Mouse (Mus musculus) embryonic facial prominence, embryonic 11.5 days (tissue): Measurements from ENCODE around the gene Sidt2. TPM values are rescaled to one million over a fixed set of nuclear protein-coding genes. Genes with fewer than 3 reads are reported as not detected.
A peak's percentile ranks its signal among the peaks of the same experiment; 100 is the strongest.

Experiments
- ATAC-seq: fragments of 200-750 bp; cut with Nextera tagmentation; replicated peaks from 2 replicates; pipeline ENCODE4 v1.8.0; 2017; ENCODE audit warnings: low read depth; ENCODE audit not compliant: insufficient number of reproducible peaks, low FRiP score, low TSS enrichment
- DNase-seq: peaks from one replicate; pipeline ENCODE4 v3.0.0-alpha.2; 2015; ENCODE audit warnings: low spot score
- H3K27ac ChIP-seq: fragments of 300-500 bp; sonication (generic); replicated peaks from 2 replicates; pipeline ENCODE4 v1.5.1; 2014; ENCODE audit warnings: mild to moderate bottlenecking, low read depth, low read length, control low read depth
- H3K27me3 ChIP-seq: fragments of 300-500 bp; sonication (generic); 2 replicates; pipeline ENCODE4 v1.6.1; 2014; ENCODE audit warnings: mild to moderate bottlenecking, low read length, moderate library complexity, mixed read lengths; ENCODE audit not compliant: control insufficient read depth, insufficient read depth
- H3K36me3 ChIP-seq: fragments of 300-500 bp; sonication (generic); replicated peaks from 2 replicates; pipeline ENCODE4 v1.6.1; 2014; ENCODE audit warnings: low read depth, mild to moderate bottlenecking, low read length, moderate library complexity, mixed read lengths; ENCODE audit not compliant: control insufficient read depth, insufficient read depth
- H3K4me1 ChIP-seq: fragments of 300-500 bp; sonication (generic); 2 replicates; pipeline ENCODE4 v1.6.1; 2014; ENCODE audit warnings: low read length, mixed read lengths; ENCODE audit not compliant: control insufficient read depth, insufficient read depth
- H3K4me2 ChIP-seq: fragments of 300-500 bp; sonication (generic); 2 replicates; pipeline ENCODE4 v1.6.1; 2014; ENCODE audit warnings: low read depth, mild to moderate bottlenecking, control low read depth, low read length, moderate library complexity
- H3K4me3 ChIP-seq: fragments of 300-500 bp; sonication (generic); 2 replicates; pipeline ENCODE4 v1.5.1; 2014; ENCODE audit warnings: low read depth, low read length, control low read depth
- H3K9ac ChIP-seq: fragments of 300-500 bp; sonication (generic); replicated peaks from 2 replicates; pipeline ENCODE4 v1.6.1; 2014; ENCODE audit warnings: mild to moderate bottlenecking, control low read depth, low read length
- H3K9me3 ChIP-seq: fragments of 300-500 bp; sonication (generic); replicated peaks from 2 replicates; pipeline ENCODE4 v1.6.1; 2016; ENCODE audit warnings: mild to moderate bottlenecking, low read length, inconsistent platforms, mixed read lengths; ENCODE audit not compliant: control insufficient read depth
- WGBS: fragments of 180-500 bp; shearing (Covaris S2); extraction: QIAGEN DNeasy Blood & Tissue Kit; methylation state at CpG from one replicate; pipeline ENCODE4 v1.1.7; 2014; 5-methylcytosine and 5-hydroxymethylcytosine counted together
- polyA plus RNA-seq: library from polyadenylated mRNA; unstranded; fragments of >200 nt; fragmentation: Nextera tagmentation; extraction: Ambion mirVana; gene quantifications from 2 replicates; pipeline ENCODE4 v1.2.1, GENCODE M21; 2014

The Sidt2 gene
- polyA plus RNA-seq, 1 experiment from 2014 or later: 23.8 TPM

DNA sequence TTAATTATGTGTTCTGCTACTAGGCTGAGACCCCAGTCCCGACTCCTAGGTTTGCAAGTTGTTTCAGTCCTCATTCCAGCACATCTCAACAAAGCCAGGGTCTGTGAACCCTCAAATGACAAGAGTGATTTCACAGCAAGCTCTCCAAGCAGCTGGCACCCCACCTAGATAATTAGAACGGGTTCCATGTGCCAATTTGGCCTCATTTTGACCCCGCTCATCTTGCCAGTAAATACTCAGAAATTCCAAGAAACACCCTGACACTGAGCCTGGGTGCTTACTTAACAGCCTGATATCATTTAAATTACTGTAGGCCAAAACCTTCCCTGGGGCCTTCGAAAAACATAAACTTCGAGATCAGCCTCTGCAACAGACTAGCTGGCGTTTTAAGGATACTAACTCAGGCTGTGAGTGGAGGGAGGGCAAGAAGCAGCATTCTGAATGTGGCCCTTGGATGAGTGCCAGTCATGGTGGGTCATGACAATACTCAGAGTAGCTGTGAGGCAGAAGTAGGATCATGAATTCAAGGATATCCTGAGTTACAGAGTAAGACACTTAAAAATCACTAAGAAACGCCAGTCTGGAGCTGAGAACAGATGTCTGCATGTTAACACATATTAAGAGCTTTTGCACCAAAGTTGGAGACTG, 3.1 kb upstream of the Sidt2 start:
- H3K9ac ChIP-seq: no peak overlapping the region
- DNase-seq (no peak), ATAC-seq (no peak)
- 71% methylated on average over 7 of the region's 7 CpGs for WGBS
- no peaks in the 10 kb centered on the region for H3K36me3 ChIP-seq
- no peaks in the 10 kb centered on the region for H3K9me3 ChIP-seq
- no peaks in the 10 kb centered on the region for H3K27me3 ChIP-seq
- no peak overlapping the region for H3K4me3 ChIP-seq
- no peaks in the 10 kb centered on the region for H3K4me1 ChIP-seq
- H3K27ac ChIP-seq: no peak overlapping the region
- H3K4me2 ChIP-seq: no peak overlapping the region

DNA sequence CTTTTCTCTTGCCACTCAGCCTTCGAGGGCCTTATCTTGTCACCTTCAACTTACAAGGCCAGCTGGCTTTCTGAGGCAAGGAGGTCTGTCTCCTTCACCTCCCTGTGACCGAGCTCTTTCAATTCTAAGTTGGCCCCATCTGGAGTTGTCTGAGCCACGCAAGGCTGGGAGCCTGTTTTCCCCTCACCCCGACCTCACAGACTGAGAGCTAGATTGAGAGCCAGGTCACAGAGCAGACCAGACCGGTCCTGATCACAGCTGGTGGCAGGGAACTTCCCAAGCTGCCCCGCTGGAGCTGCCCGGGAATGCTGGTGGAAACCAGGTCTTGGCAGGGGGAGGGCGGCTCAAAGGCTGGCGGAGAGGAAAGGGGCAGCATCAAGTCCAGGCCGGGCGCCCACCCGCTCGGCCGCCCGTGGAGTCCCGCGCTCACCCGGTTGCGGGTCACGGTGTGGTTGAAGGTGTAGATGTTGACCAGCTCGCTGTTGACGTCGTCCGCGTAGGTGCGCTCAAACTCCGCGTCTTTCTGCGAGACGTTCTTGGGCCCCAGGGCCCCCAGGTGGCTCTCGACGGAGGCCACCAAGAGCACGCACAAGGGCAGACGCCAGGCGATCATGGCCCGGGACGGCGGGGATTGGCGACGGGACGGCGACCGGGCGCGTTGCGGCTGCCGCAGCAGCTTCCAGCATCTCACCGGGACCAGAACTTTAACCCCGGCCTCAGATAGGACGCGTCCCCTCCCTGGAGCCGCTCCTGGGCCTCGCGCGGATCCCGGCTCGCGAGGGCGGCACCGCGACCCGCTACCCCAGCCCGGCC, 558 bp downstream of the Sidt2 start:
- Histone ChIP-seq H3K27me3 (no peaks in the 10 kb centered on the region), H3K4me2 (peak overlapping the region; percentile 84), H3K27ac (peak overlapping the region; percentile 73), H3K4me1 (no peaks in the 10 kb centered on the region), H3K36me3 (no peaks in the 10 kb centered on the region), H3K9me3 (no peaks in the 10 kb centered on the region), H3K9ac (peak overlapping the region; percentile 88), H3K4me3 (peak overlapping the region; percentile 91)
- ATAC-seq (peak; percentile 64; the same call in 1 of the 2 replicates), DNase-seq (peak; percentile 52)
- WGBS: under 1% methylated on average over 58 of the region's 63 CpGs

DNA sequence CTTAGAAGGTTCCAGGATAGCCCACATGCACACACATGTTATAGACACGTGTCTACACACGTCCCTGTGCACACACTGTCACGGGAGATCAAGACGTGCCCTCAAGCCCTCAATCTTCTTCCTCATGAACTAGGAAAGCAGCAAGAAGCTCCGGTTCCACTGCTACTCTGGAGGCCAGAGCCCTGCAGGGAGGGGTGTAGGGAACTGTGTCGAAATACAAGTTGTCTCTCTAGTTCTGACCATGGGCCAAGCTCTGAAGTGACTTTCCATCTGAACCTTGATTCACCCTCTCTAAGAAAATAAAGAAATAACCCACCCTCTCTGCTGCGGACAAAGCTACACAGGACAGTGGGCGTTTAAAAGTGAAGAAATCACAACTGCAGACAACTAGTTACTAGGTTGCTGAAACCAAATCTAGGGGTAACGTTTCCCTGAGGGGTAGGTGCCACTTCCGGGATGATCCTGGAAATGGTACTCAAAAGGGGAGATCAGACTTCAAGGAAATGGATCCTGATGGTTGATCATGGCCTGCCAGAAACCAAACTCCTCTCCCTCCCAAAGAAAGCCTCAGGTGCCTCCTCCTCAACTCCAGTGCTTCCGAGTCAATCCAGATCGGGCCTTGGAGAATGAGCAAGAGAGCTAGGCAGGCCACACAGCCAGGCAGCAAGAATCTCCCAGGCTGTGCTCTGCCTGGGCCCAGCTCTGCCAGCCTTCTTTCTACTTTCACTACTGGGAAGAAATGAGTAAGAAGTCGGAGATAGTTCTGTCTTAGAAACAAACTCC, 1.4 kb downstream of the Sidt2 start:
- Histone ChIP-seq H3K4me1 (no peaks in the 10 kb centered on the region), H3K9me3 (no peaks in the 10 kb centered on the region), H3K4me2 (peak overlapping the region; percentile 84), H3K27ac (no peak overlapping the region), H3K9ac (peak overlapping the region; percentile 88), H3K27me3 (no peaks in the 10 kb centered on the region), H3K36me3 (no peaks in the 10 kb centered on the region; the same call in 1 of the 2 replicates), H3K4me3 (peak overlapping the region; percentile 91)
- 56% methylated on average over 13 of the region's 13 CpGs for WGBS
- DNase-seq (no peak), ATAC-seq (no peak)

DNA sequence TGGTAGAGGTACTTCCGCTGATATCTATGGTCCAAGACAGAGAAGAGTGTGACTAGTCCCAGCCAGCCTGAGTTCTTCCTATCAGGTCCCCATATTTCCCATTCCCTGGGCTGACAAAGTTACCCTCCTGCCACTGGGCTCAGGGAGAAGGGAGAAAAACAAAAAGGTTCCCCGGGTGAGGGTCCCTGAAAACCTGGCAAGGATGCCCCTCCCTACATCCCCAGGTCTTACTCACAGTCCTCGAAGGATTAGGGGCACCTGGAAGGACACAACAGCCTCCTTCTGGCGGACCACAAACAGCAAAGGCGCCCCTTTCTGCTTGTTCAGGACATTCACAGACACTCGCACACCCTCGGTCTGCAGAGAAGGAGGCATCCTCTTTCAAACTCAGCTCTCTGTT, 2.2 kb downstream of the Sidt2 start:
- Histone ChIP-seq H3K36me3 (peaks cover 4% of the 10 kb centered on the region), H3K4me3 (no peak overlapping the region), H3K4me2 (no peak overlapping the region; the same call in 1 of the 2 replicates), H3K27me3 (no peaks in the 10 kb centered on the region), H3K9me3 (no peaks in the 10 kb centered on the region), H3K27ac (no peak overlapping the region), H3K9ac (peak overlapping the region; percentile 22; the same call in 1 of the 2 replicates), H3K4me1 (no peaks in the 10 kb centered on the region)
- WGBS: 78% methylated on average over 7 of the region's 7 CpGs
- no peak for ATAC-seq
- DNase-seq: no peak

DNA sequence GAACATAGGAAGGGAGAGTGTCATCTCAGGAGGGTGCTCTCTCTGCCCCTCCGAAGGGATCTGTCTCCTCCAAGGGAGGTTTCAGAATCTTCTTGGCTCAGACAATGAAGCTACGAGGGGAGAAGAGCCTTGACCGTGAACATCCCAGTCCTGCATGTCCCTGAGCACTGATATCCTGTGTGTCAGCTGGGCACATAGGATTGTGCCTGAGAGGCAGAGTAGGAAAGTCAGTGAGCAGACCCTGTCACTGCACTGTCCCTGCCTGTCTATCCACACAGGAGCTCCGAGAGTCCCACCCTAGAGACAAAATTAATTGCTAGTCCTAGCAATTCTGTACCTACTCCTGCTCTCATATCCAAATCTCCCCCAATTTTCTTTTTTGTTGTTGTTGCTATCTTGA, 3.0 kb downstream of the Sidt2 start:
- DNase-seq (no peak), ATAC-seq (no peak)
- H3K36me3 ChIP-seq: peaks cover 4% of the 10 kb centered on the region
- 83% methylated on average over 4 of the region's 4 CpGs for WGBS
- no peak overlapping the region for H3K9ac ChIP-seq
- no peaks in the 10 kb centered on the region for H3K27me3 ChIP-seq
- no peaks in the 10 kb centered on the region for H3K4me1 ChIP-seq
- no peak overlapping the region for H3K4me2 ChIP-seq
- H3K4me3 ChIP-seq: no peak overlapping the region
- no peaks in the 10 kb centered on the region for H3K9me3 ChIP-seq
- H3K27ac ChIP-seq: no peak overlapping the region

DNA sequence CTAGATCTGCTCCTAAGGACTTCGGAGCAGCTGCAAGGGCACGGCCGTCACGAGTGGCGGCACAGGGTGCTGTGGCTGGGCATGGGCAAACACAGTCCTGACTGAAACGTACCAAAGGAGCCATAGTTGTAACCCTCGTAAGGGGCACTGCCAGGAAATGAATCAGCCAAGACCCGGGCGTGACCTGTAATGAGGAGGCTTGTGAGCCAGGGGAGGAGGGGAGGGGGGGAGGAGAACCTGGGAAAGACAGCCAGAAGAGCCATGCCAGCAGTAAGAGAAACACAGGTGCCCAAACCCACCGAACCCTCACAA, 8.2 kb downstream of the Sidt2 start:
- WGBS: 89% methylated on average over 10 of the region's 10 CpGs
- Histone ChIP-seq H3K9ac (no peak overlapping the region), H3K27me3 (no peaks in the 10 kb centered on the region), H3K4me2 (no peak overlapping the region), H3K9me3 (no peaks in the 10 kb centered on the region), H3K27ac (no peak overlapping the region), H3K4me1 (no peaks in the 10 kb centered on the region), H3K4me3 (no peak overlapping the region), H3K36me3 (peaks cover 4% of the 10 kb centered on the region)
- DNase-seq (no peak), ATAC-seq (no peak)

DNA sequence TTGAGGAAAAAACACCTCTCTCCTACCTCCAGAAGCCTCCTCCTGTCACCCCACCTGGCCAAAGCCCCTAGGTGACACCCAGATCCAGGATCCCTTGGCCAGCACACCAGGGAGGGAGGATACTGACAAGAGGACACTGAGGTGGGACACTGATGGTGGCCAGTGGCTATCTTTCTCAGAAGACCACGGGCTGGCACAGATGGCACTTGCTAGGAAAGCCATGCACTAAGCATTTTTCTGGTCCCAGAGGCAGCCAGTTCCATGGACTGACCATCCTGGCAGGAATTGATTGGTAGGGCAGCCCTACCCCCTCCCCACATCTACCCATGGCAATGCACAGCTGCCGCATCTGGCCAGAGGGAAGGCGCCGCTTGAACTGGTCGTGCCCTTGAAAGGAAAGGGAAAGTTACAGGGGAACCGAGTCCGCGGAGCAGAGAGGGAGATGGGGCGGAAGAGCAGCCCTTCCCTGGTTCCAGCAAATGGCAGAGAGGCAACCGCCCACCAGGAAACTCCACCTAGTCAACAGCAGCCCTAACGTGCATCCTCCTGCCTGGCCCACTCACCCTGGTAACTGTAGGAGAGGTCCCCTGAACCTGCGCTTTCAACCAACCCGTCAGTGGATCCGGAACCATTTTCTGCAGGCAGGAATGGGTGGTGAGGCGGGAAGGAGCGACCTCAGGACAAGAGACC, 8.7 kb downstream of the Sidt2 start:
- Histone ChIP-seq H3K36me3 (peaks cover 6% of the 10 kb centered on the region), H3K4me3 (no peak overlapping the region), H3K27ac (no peak overlapping the region), H3K4me1 (no peaks in the 10 kb centered on the region), H3K27me3 (no peaks in the 10 kb centered on the region), H3K9me3 (no peaks in the 10 kb centered on the region), H3K4me2 (no peak overlapping the region), H3K9ac (no peak overlapping the region)
- WGBS: 87% methylated on average over 16 of the region's 16 CpGs
- no peak for ATAC-seq
- DNase-seq: no peak
